Mouse (Mus musculus) heart, postnatal 14 days (tissue): ENCODE measurements around the gene Fhit. TPM values are rescaled to one million over a fixed set of nuclear protein-coding genes. Genes with fewer than 3 reads are reported as not detected.

Source experiments
- DNase-seq, 2 experiments: peaks; one replicate each; pipeline ENCODE4 v3.0.0; 2021 to 2022
- intact Hi-C: fragments of 180-260 bp; cut with DNase I; formaldehyde crosslinking; loops from one replicate; pipeline ENCODE4 v1.15.1; 2025
- total RNA-seq, 2 experiments: library from RNA; stranded (reverse); gene quantifications; 2 replicates each; pipeline ENCODE4 v1.2.3; 2021

Gene Fhit
- total RNA-seq, 2 experiments from 2014 or later, result 4.3 to 7.1 TPM

DNA sequence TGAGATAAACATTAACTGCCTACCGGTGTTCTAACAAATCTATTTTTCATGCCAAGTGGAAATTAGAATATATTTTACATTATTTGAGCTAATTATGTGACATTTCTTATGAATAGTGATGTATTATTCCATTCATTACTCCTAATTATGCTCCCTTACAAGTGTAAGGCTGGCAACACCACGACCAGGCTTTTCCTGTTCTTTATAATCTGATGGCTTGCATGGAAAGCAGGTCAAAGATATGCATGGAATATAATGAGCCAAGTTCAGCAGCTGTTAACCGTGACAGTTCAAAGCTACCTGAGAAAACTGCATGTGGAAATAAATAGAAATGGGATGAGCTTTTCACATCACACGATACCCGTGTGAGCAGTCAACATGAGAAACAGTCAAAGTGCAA lies 746.8 kb downstream of the Fhit start:
- intact Hi-C loops, result no loop called here
- no peak for DNase-seq

DNA sequence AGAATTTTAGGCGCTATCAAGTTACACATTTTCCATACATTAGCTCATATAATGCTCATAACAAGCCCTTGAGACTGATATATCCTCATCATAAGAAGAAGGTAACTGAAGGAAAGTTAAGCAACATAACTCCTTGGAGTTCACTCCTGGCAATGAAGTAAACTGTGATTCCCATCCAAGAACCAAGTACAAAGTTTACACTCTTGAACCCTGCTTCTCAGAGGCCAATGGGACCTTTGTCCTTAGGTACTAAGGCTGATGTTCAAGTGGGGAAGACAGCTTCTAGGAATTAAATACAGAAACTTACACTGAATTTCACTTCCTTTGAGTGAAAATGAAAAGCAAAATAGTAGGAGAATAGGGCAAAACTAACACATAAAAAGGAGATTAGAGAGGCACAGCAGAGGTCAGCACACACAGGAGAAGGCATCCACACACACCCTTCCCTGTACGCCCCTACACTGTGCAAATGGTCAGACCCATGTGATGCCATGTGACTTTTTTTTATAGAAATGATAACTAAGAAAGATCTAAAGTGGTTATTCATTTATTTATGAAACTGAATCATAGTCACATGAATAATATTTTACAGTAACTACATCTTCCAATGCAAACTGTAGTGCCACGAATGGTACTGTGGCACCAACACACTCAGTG lies 752.4 kb downstream of the Fhit start:
- intact Hi-C loops, result no loop called here
- DNase-seq, result no peak

DNA sequence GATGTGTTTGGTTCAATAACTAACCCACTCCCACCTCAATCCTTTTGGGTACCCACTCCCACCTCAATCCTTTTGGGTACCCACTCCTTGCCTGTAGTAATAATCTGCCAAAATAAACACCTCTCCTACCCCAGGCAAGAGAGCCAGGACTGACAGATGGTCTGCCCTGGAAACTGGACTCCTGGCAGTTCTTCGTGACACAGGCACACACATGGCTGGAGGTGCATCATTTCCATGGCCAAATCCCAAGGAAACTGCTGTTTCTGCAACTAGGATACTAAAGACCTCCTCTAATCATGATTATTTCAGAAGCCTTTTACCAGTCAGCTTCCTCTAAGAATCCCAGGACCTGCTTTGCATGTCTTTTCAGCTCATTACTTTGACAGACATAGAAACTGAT lies 756.5 kb downstream of the Fhit start:
- intact Hi-C loops, result no loop called here

DNA sequence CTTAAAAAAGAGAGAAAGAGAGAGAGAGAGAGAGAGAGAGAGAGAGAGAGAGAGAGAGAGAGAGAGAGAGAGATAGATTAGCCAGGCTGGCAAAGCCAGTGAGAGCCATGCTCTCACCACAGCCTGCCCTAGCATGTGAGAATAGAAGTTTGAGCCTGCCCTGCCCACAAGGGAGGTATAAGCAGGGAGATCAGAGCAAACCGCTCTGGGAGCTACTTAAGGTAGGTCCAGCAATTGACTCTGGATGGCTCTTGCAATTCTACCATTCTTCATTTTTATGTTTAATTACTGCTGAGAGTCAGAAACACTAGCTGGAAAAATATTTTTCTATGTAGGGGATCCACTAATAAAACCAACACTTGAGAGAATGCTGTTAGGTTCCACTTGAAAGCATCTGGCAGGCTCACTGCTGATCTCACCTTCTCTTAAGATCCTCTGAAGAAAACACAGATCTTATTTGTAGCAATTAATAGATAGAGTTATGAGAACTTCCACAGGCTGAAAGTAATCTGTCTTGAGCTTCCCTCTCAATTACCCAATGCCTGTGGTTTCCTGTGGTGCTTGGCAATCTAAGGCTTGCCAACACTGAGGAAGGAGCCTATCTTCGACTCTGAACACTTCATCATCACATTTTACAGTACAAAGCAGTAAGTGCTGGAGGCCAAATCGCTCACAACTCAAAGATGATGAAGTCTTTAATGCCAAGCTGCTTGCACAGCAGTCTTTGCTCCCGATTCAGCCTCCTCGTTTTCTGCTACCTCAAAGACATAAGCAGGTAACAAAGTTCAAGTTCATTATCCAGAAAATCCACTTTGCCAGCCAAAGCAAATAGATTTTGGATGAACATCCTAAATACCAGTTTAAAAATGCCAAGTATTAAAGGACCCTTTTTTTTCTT lies 793.8 kb downstream of the Fhit start:
- intact Hi-C loops, result no loop called here
- DNase-seq, result no peak

More for the DNA sequence above, 756.5 kb downstream of the Fhit start:
- no peak for DNase-seq

DNA sequence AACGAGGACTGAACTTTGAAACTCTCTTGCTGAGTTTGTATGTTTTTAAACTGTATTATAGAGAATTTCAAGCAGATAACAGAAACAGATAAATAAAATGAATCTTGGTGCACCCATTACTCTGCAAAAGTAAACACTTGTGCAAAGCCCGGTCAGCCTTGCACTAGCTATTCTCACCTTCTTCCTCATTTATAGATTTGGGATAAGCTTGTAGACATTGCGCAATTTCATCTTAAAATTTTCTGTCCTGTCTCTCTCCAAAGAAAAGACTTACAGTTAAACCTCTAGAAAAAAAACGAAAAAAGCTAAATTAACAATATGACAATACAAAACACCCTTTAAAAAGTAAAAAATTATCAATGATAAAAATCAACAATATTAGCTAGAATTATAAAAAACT lies 795.0 kb downstream of the Fhit start:
- no peak for DNase-seq
- intact Hi-C loops, result no loop called here

DNA sequence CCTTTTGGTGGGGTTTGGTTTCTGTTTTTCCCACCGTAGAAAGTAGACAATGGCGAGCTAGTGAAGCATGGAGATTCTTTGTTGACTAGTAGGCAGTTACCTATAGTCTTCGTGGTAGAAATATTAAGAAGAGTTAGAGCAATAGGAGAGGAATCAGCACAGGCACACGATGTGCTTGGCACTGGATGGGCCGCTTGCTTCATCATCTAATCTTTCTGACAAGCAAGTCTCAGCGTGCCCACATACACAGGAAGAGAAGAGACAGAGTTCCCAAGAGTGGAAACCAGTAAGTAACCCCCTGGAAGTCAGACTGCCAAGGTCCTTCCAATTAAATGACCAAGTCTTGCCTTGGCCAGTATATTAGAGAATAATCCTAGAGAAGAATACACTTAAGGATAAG lies 797.6 kb downstream of the Fhit start:
- intact Hi-C loops, result no loop called here

DNA sequence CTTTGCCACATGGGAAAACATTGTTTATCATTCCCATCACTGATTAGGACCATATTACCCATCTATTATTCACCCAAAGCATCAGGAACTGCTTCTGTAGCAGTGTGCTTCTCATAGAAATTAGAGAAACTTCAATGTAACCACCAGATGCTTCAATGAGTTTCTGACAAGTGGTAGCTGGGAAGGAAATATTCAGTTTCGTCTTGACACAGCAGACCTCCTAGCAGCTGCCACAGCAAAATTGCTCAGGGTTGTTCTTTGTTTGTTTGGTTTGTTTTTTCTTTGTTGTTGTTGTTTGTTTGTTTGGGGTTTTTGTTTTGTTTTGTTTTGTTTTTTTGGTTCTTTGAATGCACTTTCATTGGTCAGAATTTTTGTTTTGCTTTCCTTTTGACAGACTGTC lies 798.5 kb downstream of the Fhit start:
- intact Hi-C loops, result no loop called here

More for the DNA sequence above, 797.6 kb downstream of the Fhit start:
- DNase-seq, result no peak

DNA sequence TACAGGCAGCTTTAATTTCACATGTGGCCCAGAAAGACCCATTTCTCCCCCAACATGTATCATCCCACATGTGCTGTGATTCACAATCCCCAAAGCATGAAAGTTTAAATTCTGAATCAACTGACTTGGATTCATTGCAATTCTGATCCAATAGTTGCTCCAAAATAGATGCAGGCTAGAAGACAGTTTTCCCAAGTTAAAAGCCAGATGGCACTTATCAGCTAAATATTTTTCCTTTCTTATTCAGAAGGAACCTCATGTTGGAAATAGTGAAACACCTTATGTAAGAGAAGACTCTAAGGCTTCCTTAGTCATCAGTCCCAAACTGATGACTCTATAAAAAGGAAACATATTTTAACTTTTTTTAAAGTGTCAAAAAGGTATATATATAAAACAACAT lies 815.9 kb downstream of the Fhit start:
- DNase-seq, result no peak
- intact Hi-C loops, result no loop called here

More for the DNA sequence above, 798.5 kb downstream of the Fhit start:
- DNase-seq, result no peak

DNA sequence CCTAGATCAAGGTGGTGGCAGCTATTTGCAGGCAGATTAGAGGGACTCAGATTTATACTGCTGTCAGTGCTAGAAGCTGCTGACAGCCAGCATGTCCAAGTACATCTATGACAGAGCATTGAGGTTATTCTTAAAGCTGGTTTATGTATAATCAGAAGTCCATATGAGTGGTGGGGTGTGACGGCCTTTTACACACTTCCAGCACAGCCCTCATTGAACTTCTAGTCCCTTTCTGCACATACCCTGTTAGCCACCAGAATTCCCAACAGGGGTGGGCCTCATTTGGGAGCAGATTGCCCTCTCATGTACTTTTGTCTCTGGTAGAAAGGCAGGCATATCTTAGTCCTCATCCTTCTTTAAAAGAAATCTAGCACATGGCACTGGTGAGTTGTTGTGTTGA lies 817.8 kb downstream of the Fhit start:
- DNase-seq, result no peak
- intact Hi-C loops, result no loop called here

DNA sequence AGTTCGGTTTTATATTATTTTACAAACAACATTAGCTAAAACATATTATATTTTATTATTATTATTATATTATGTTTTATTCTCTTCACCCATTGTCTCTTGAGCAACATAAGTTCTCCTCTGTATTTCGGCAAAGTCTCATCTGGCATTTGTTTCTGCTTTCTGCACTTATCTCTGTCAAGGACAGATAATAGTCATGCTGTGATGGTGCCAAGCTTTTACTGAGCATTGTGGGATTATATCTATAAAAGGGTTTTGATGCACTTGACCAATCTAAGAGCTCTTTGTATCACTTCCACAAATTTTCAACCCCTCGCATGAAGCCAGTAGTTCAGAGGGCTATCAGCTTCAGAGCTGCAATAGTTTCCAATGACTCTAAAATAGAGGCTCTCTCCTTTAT lies 845.1 kb downstream of the Fhit start:
- no peak for DNase-seq
- intact Hi-C loops, result no loop called here

DNA sequence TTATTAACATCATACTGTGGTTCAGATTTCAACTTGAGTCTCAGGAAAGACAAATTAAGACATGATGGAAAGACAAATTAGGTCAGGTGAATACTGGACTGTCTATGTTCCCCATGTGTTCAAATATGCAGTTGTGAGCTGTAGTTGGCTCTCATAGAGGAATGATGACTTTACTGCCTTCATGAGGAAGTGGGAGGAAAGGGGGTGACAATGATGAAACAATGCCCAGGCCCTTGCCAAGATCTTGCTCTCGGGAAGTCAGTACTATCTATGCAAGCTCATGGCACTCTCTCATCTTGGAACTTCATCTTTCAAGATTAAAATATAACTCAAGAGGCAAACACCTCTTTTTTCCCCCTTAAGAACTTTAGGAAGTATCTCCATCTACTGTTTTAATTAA lies 849.6 kb downstream of the Fhit start:
- no peak for DNase-seq
- intact Hi-C loops, result no loop called here

DNA sequence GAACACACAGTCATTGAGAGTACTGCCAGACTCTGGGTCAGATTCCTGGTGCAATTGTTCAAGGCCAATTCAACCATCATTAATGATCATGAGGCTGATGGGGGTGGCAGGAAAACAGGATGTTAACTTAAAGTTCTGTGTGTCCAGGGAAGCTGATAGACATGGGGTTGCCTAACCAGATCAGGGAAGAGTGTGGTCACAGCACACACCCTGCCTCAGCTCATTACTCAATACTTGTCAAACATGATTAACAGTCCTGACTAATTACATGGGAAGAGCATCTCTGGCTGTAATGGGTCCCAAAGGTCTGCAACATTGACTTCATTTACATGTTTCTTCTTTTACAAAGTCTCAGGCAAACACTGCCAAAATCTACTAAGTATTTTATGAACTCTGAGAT lies 856.5 kb downstream of the Fhit start:
- intact Hi-C loops, result no loop called here
- no peak for DNase-seq

DNA sequence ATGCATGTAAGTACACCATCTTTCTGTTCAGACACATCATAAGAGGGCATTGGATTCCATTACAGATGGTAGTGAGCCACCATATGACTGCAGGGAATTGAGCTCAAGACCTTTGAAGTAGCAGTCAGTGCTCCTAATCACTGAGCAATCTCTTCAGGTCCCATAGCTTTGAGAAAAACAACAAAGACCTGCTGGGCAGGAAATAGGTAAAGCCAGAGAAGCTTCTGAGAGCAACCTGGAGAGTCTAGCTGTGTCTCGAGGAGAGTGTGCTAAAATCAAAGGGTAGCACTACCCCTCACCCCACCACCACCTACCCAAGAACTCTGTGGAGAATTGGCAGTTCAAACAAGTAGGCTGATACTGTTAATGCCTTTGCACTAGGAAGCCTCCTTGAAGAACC lies 860.3 kb downstream of the Fhit start:
- intact Hi-C loops, result no loop called here

DNA sequence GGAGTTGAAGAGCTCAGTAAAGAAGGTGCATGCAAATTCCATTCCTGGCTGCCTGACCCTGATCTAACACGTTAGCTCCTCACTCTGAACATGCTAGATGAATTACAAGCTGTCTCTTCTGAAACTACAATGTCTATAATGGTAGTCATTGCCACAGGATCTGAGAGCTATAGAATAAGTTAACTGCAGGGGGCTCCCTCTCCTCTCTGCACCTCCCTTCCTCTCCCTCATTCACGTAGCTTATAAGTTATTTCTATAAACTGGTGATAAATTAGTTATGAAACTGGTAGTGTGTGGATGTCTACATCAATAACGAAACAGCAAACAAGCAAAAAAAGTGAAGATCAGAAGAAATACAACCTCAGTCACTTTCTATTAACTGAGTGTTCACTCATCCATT lies 860.9 kb downstream of the Fhit start:
- DNase-seq, result no peak
- intact Hi-C loops, result no loop called here

More for the DNA sequence above, 860.3 kb downstream of the Fhit start:
- no peak for DNase-seq

DNA sequence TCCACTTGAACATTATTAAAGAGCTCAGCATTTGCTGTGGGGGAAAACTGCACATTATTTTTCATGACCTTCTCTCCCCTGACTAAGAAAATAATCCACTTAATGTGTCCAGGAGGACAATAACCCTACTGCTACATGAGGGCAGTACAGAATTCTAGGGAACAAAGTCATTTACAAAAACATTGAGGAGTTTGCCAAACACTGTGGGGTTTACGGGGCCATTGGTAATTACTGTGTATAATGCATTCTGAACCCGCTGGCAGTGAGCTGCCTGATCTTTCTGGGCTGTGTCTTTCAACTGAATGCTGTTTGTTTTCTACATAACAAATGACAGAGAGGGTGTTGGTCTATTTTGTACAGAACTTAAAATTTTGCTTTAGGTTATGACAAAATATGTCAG lies 862.8 kb downstream of the Fhit start:
- DNase-seq, result no peak
- intact Hi-C loops, result no loop called here

DNA sequence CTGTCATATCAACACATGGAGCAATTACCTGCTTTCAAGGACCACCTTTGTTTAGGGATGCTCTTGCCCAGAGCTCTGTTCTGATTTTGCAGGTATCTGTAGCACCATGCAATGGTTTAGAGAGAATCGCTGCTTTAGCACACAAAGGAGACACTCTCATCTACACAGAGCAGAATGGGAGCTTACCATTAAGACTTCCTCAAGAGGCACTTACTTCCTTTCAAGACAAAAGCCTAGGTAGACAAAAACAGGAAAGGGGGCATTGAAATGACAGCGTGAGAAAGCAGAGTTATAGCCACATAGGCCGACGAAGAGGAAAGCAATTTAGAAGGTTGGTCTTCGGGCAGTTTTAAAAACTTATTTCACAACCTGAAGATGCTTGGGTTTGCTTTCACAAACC lies 872.8 kb downstream of the Fhit start:
- intact Hi-C loops, result no loop called here
- DNase-seq, result no peak

DNA sequence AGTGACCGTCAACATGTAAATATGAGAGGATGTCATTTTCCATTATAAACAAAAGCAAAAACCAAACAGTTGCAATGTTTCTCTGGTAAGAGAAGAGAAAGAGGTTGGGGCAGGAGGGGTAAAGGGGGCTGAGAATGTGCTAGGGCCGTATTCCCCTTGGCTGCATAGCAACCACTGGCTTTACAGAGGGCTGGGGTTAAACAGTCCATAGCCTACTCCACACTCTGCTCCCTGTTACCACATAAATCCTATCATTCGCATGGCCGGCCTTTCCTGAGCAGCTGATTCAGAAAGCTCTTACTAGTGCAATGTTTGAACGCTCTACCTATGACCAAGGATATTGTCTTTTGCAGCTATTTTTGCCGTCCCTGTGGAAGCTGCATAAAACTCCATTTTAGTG lies 875.8 kb downstream of the Fhit start:
- DNase-seq, result no peak
- intact Hi-C loops, result no loop called here

DNA sequence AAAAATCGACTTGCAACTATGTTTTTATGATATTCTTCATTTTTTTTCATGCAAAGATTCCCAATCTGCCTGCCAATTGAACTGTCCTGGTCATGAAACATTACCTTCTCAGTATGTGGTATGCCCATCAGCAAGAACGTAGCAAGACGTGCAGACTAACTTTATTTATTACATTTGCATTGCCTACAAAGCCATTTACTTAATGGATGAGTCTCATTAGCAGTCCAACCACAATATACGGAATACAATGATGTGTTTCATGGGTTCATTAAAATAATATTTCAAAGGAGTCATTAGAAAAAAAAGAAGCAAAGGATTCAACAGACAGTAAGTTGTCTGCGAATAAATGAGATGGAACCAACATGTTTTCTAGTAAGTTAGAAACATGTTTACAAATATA lies 933.1 kb downstream of the Fhit start:
- DNase-seq, result no peak
- intact Hi-C loops, result no loop called here

DNA sequence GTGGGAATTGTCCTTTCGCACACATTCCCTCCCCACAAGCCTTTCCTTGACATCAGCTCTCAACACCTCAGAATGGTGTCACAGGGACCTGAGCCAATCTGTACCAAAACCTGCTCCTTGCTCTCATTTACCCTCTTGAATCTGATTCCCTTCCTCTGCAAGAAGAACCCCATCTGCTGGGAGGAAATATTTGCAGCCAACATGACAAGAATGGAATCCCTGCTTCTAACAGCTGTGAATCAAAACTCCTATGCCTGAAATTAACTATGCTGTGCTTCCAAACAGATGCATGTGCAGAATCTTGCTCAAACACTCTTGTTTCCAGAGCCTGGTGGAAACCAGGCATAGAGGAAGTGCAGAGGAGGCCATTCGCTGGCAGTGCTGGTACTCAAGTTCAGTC lies 940.0 kb downstream of the Fhit start:
- peak in 1 of 2 experiments; percentile 1 for DNase-seq
- intact Hi-C loops, result no loop called here

DNA sequence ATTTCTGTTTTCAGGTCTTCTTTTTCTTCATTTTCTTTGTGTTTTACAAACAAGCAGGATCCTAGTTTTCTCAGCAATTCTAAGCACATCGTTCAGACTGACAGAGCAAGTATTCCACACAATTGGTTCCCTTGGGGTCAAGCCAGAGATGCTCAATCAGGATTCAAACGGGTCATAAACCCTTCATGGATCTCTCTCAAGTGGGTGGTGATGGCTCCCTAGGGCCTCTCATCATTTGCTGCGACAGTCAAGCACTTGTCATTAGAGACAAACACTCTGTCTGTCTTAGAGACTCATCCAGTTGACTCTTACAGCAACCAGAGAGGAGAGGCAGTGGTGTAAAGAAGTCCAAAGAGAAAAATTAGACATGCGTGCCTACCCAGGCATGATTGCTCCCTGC lies 948.6 kb downstream of the Fhit start:
- DNase-seq, result no peak
- intact Hi-C loops, result no loop called here

DNA sequence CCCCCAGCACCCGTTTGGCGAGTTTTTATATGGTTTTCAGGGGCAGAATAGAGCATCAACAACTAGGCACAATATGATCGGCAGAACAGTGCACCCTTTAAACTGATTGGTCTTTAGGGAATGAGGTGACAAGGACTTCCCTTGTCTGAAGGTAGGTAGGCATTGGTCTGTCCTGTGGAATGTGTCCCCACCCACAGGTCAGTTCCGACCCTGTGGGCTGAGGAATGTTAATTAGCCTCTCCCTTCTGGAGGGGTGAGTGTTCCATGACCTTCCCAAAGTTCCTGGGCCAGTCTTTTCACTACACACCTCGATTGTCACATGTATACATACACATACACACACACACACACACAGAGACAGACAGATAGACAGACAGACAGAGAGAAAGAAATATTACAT lies 950.7 kb downstream of the Fhit start:
- intact Hi-C loops, result no loop called here
- no peak for DNase-seq

DNA sequence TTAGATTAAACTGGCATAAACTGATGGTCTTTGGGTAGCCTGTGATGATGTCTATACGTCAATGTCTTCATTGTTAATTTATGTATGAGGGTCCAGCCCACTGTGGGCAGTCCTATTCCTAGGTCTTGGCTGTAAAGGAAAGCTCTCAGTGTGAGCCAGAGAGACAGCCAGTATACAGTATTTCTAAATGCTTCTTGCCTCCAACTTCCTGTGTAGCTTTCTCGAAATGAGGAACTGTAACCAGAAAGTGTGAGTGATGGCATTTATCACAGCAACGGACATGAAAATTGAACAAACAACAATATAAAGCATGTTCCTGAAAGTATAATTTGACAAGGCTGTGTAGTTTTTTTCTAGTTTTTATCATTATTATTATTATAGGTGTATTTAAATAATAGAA lies 952.8 kb downstream of the Fhit start:
- intact Hi-C loops, result no loop called here
- no peak for DNase-seq
